Mouse (Mus musculus): ENCODE results near the gene Phyhd1. TPM values are rescaled to one million over a fixed set of nuclear protein-coding genes. Genes with fewer than 3 reads are reported as not detected.

Phyhd1 gene
- total and polyA plus RNA-seq, 3 experiments: 0.19 to 1.6 TPM; not detected in 1

- no peak overlapping the region for H3K4me3 ChIP-seq (ENCODE audit: control insufficient read depth in 1 of 2, insufficient read depth in 1 of 2, low read depth in 2 of 2, low read length in 2 of 2)
- H3K79me2 ChIP-seq (ENCODE audit: control insufficient read depth, insufficient read depth, low read length, poor library complexity): no peaks in the 10 kb centered on the region; the same call in 1 of the 2 replicates
- DNase-seq (ENCODE audit: low read depth, low spot score): no peak
- no peak for TF ChIP-seq ZNF384 (IDR thresholded peaks at IDR 0.05; ENCODE audit: low read depth, low read length)
- TF ChIP-seq GATA1 (IDR thresholded peaks at IDR 0.05; ENCODE audit: low read depth, low read length): no peak
- TF ChIP-seq TBP (IDR thresholded peaks at IDR 0.05; ENCODE audit: low read depth, low read length): no peak
- no peak for TF ChIP-seq ZMIZ1 (IDR thresholded peaks at IDR 0.05; ENCODE audit: low read depth, low read length)
- TF ChIP-seq JUND (IDR thresholded peaks at IDR 0.05; ENCODE audit: low read depth, low read length): no peak
- no peak for TF ChIP-seq MAFK (IDR thresholded peaks at IDR 0.05; ENCODE audit: borderline replicate concordance, low read depth, low read length)
- no peak for TF ChIP-seq SIN3A (IDR thresholded peaks at IDR 0.05; ENCODE audit: low read length)
- TF ChIP-seq MYB (IDR thresholded peaks at IDR 0.05; ENCODE audit: low read depth, low read length): no peak
- TF ChIP-seq EP300 (IDR thresholded peaks at IDR 0.05; ENCODE audit: low read depth in 1 of 2, low read length in 2 of 2): no peak
- no peak for TF ChIP-seq CHD2 (IDR thresholded peaks at IDR 0.05; ENCODE audit: low read length)
- no peak for TF ChIP-seq RCOR1 (IDR thresholded peaks at IDR 0.05; ENCODE audit: low read depth, low read length)
- no peak for TF ChIP-seq NRF1 (IDR thresholded peaks at IDR 0.05; ENCODE audit: insufficient read depth, low read depth, low read length, poor library complexity, severe bottlenecking)
- TF ChIP-seq ELF1 (IDR thresholded peaks at IDR 0.05; ENCODE audit: low read depth, low read length): no peak
- no peak for TF ChIP-seq BHLHE40 (IDR thresholded peaks at IDR 0.05; ENCODE audit: borderline replicate concordance, low read depth, low read length)
- no peak for TF ChIP-seq RAD21 (IDR thresholded peaks at IDR 0.05; ENCODE audit: low read depth, low read length)
- H3K36me3 ChIP-seq (ENCODE audit: control insufficient read depth in 1 of 2, insufficient read depth in 2 of 2, low read length in 2 of 2): peaks cover 0 to 20% of the 10 kb centered on the region in 2 experiments; a peak in 2 of 4 replicates
- H3K4me1 ChIP-seq (ENCODE audit: control insufficient read depth in 1 of 2, insufficient read depth in 2 of 2, low read length in 2 of 2): peaks cover 19 to 25% of the 10 kb centered on the region in 2 experiments
- H3K9ac ChIP-seq (ENCODE audit: control insufficient read depth, low read depth, low read length, poor library complexity, severe bottlenecking): no peak overlapping the region
- H3K9me3 ChIP-seq (replicated peaks; ENCODE audit: insufficient read depth, low read length): no peaks in the 10 kb centered on the region
- H3K27me3 ChIP-seq (ENCODE audit: control insufficient read depth in 1 of 2, insufficient read depth in 2 of 2, low read length in 2 of 2): no peaks in the 10 kb centered on the region
- H3K27ac ChIP-seq (ENCODE audit: control insufficient read depth, low read depth, low read length): no peak overlapping the region; the same call in 1 of the 2 replicates
Measured at GRCm38 (mm10) chr2:30269241-30269990, 3.4 kb downstream of the Phyhd1 start.

- Histone ChIP-seq H3K27me3 (ENCODE audit: control insufficient read depth in 1 of 2, insufficient read depth in 2 of 2, low read length in 2 of 2) (no peaks in the 10 kb centered on the region), H3K79me2 (ENCODE audit: control insufficient read depth, insufficient read depth, low read length, poor library complexity) (no peaks in the 10 kb centered on the region; the same call in 1 of the 2 replicates), H3K4me3 (ENCODE audit: control insufficient read depth in 1 of 2, insufficient read depth in 1 of 2, low read depth in 2 of 2, low read length in 2 of 2) (no peak overlapping the region), H3K9me3 (replicated peaks; ENCODE audit: insufficient read depth, low read length) (no peaks in the 10 kb centered on the region), H3K9ac (ENCODE audit: control insufficient read depth, low read depth, low read length, poor library complexity, severe bottlenecking) (no peak overlapping the region), H3K27ac (ENCODE audit: control insufficient read depth, low read depth, low read length) (no peak overlapping the region; the same call in 1 of the 2 replicates), H3K4me1 (ENCODE audit: control insufficient read depth in 1 of 2, insufficient read depth in 2 of 2, low read length in 2 of 2) (peaks cover 19 to 21% of the 10 kb centered on the region in 2 experiments), H3K36me3 (ENCODE audit: control insufficient read depth in 1 of 2, insufficient read depth in 2 of 2, low read length in 2 of 2) (peaks cover 0 to 17% of the 10 kb centered on the region in 2 experiments; a peak in 2 of 4 replicates)
- peak; percentile 89 for DNase-seq (ENCODE audit: low read depth, low spot score)
- TF ChIP-seq UBTF (IDR thresholded peaks at IDR 0.05; ENCODE audit: borderline replicate concordance, insufficient read depth, low read depth, low read length) (no peak), NRF1 (IDR thresholded peaks at IDR 0.05; ENCODE audit: insufficient read depth, low read depth, low read length, poor library complexity, severe bottlenecking) (no peak), MXI1 (IDR thresholded peaks at IDR 0.05; ENCODE audit: low read depth, low read length) (peak; percentile 43; the same call in 1 of the 2 replicates), GATA1 (IDR thresholded peaks at IDR 0.05; ENCODE audit: low read depth, low read length) (no peak), MYC (IDR thresholded peaks at IDR 0.05; ENCODE audit: low read depth, low read length) (0 out of 2 replicates have a peak, but pooled peaks have one; percentile 36), CTCF (IDR thresholded peaks at IDR 0.05 in 2 of 3, conservative IDR thresholded peaks at IDR 0.05 in 1 of 3; ENCODE audit: control insufficient read depth in 1 of 3, insufficient read depth in 1 of 3, low read depth in 2 of 3, low read length in 3 of 3, poor library complexity in 1 of 3, severe bottlenecking in 1 of 3) (peak; percentile 66 to 98 (median 96)), ELF1 (IDR thresholded peaks at IDR 0.05; ENCODE audit: low read depth, low read length) (peak; percentile 40), POLR2AphosphoS5 (IDR thresholded peaks at IDR 0.05; ENCODE audit: borderline replicate concordance, low read depth, low read length) (no peak), MAFK (IDR thresholded peaks at IDR 0.05; ENCODE audit: borderline replicate concordance, low read depth, low read length) (no peak), TAL1 (IDR thresholded peaks at IDR 0.05; ENCODE audit: low read length) (no peak), ZNF384 (IDR thresholded peaks at IDR 0.05; ENCODE audit: low read depth, low read length) (no peak), MAZ (IDR thresholded peaks at IDR 0.05; ENCODE audit: low read depth, low read length) (0 out of 2 replicates have a peak, but pooled peaks have one; percentile 27), CHD2 (IDR thresholded peaks at IDR 0.05; ENCODE audit: low read length) (no peak), TCF12 (IDR thresholded peaks at IDR 0.05; ENCODE audit: low read depth, low read length) (no peak), MAX (IDR thresholded peaks at IDR 0.05; ENCODE audit: low read length) (no peak), ETS1 (IDR thresholded peaks at IDR 0.05; ENCODE audit: low read depth, low read length) (no peak), EP300 (IDR thresholded peaks at IDR 0.05; ENCODE audit: low read depth in 1 of 2, low read length in 2 of 2) (no peak), SIN3A (IDR thresholded peaks at IDR 0.05; ENCODE audit: low read length) (peak; percentile 82), E2F4 (IDR thresholded peaks at IDR 0.05; ENCODE audit: borderline replicate concordance, low read depth, low read length) (no peak), TBP (IDR thresholded peaks at IDR 0.05; ENCODE audit: low read depth, low read length) (0 out of 2 replicates have a peak, but pooled peaks have one; percentile 40), NELFE (IDR thresholded peaks at IDR 0.05; ENCODE audit: low read depth, low read length) (no peak; the same call in 1 of the 2 replicates), JUND (IDR thresholded peaks at IDR 0.05; ENCODE audit: low read depth, low read length) (peak; percentile 63; the same call in 1 of the 2 replicates), POLR2A (IDR thresholded peaks at IDR 0.05; ENCODE audit: control insufficient read depth in 1 of 2, insufficient read depth in 1 of 2, low read depth in 1 of 2, low read length in 2 of 2, poor library complexity in 1 of 2) (no peak)
Measured at GRCm38 (mm10) chr2:30270134-30270533, 4.1 kb downstream of the Phyhd1 start.

Data from MEL (cell line).